Mouse (Mus musculus): ENCODE measurements at regions not wholly inside any gene's neighbourhood (a gene's known extent, or its start where the extent isn't known, plus 50 kb on each side); places are given as distances from the start of the nearest gene placed in this dataset.
A peak's percentile ranks its signal among the peaks of the same experiment; 100 is the strongest.

- DNase-seq (ENCODE audit: low spot score) = no peak
Observed at GRCm38 (mm10) chr10:6053207-6053606, 131.0 kb upstream of the Rgs17 start.

GRCm38 (mm10) chr10:6043358-6043757 is 121.2 kb upstream of the Rgs17 start:
- no peak for DNase-seq (ENCODE audit: low spot score)

GRCm38 (mm10) chr10:6039771-6040170 is 117.6 kb upstream of the Rgs17 start:
- DNase-seq (ENCODE audit: low spot score) = no peak

- DNase-seq (ENCODE audit: low spot score) = peak; percentile 55
Observed at GRCm38 (mm10) chr10:6035792-6036487, 113.7 kb upstream of the Rgs17 start.

- no peak for DNase-seq (ENCODE audit: low spot score)
Observed at GRCm38 (mm10) chr10:6032469-6032868, 110.3 kb upstream of the Rgs17 start.

- DNase-seq (ENCODE audit: low spot score) = no peak
Observed at GRCm38 (mm10) chr10:6027551-6027950, 105.4 kb upstream of the Rgs17 start.

- DNase-seq (ENCODE audit: low spot score) = no peak
Observed at GRCm38 (mm10) chr10:6026317-6026716, 104.1 kb upstream of the Rgs17 start.

- DNase-seq (ENCODE audit: low spot score) = no peak
Observed at GRCm38 (mm10) chr10:6022609-6023283, 100.5 kb upstream of the Rgs17 start.

GRCm38 (mm10) chr10:6020944-6021684 is 98.9 kb upstream of the Rgs17 start:
- DNase-seq (ENCODE audit: low spot score) = no peak

- no peak for DNase-seq (ENCODE audit: low spot score)
Observed at GRCm38 (mm10) chr10:6013743-6014142, 91.5 kb upstream of the Rgs17 start.

- no peak for DNase-seq (ENCODE audit: low spot score)
Observed at GRCm38 (mm10) chr10:6011541-6011940, 89.3 kb upstream of the Rgs17 start.

GRCm38 (mm10) chr10:6011029-6011428 is 88.8 kb upstream of the Rgs17 start:
- no peak for DNase-seq (ENCODE audit: low spot score)

- DNase-seq (ENCODE audit: low spot score) = no peak
Observed at GRCm38 (mm10) chr10:6007238-6007972, 85.2 kb upstream of the Rgs17 start.

GRCm38 (mm10) chr10:5981433-5981832 is 59.2 kb upstream of the Rgs17 start:
- no peak for DNase-seq (ENCODE audit: low spot score)

- no peak for DNase-seq (ENCODE audit: low spot score)
Observed at GRCm38 (mm10) chr10:5978534-5978933, 56.3 kb upstream of the Rgs17 start.

All from urinary bladder, adult 2 months (tissue).